Mouse (Mus musculus) thymus, adult 2 months (tissue): ENCODE data around the gene Btg1.

ENCODE experiments used
- CTCF ChIP-seq: fragments of 200-500 bp; IDR thresholded peaks from 2 replicates; pipeline ENCODE4 v1.5.1; 2012; ENCODE audit warnings: mild to moderate bottlenecking, control low read depth, low read length, moderate library complexity, borderline replicate concordance; ENCODE audit not compliant: control insufficient read depth, poor library complexity, insufficient read depth; ENCODE audit errors: extremely low read depth
- POLR2A ChIP-seq: fragments of 200-500 bp; IDR thresholded peaks from 2 replicates; pipeline ENCODE4 v1.6.1; 2012; ENCODE audit warnings: mild to moderate bottlenecking, low read length, control low read depth, moderate library complexity; ENCODE audit not compliant: control insufficient read depth, poor library complexity, insufficient read depth; ENCODE audit errors: extremely low read depth

GRCm38 (mm10) chr10:96660280-96660985 lies 43.6 kb downstream of the Btg1 start:
- TF ChIP-seq POLR2A = no peak
- TF ChIP-seq CTCF = no peak
